Mouse (Mus musculus): ENCODE measurements at regions not wholly inside any gene's neighbourhood (a gene's known extent, or its start where the extent isn't known, plus 50 kb on each side); places are given as distances from the start of the nearest gene placed in this dataset.
A peak's percentile ranks its signal among the peaks of the same experiment; 100 is the strongest.

GRCm38 (mm10) chr10:15487367-15487766 lies 769.4 kb upstream of the Gje1 start (continued):
- TF ChIP-seq MYB (IDR thresholded peaks at IDR 0.05; ENCODE audit: low read depth, low read length) = peak; percentile 57; the same call in 1 of the 2 replicates
- TF ChIP-seq MAFK (IDR thresholded peaks at IDR 0.05; ENCODE audit: borderline replicate concordance, low read depth, low read length) = no peak
- TF ChIP-seq MYC (IDR thresholded peaks at IDR 0.05; ENCODE audit: low read depth, low read length) = 0 out of 2 replicates have a peak, but pooled peaks have one; percentile 24
- TF ChIP-seq CTCF (IDR thresholded peaks at IDR 0.05 in 2 of 3, conservative IDR thresholded peaks at IDR 0.05 in 1 of 3; ENCODE audit: control insufficient read depth in 1 of 3, insufficient read depth in 1 of 3, low read depth in 2 of 3, low read length in 3 of 3, poor library complexity in 1 of 3, severe bottlenecking in 1 of 3) = no peak
- no peak for TF ChIP-seq TBP (IDR thresholded peaks at IDR 0.05; ENCODE audit: low read depth, low read length)
- TF ChIP-seq ZNF384 (IDR thresholded peaks at IDR 0.05; ENCODE audit: low read depth, low read length) = peak; percentile 62
- TF ChIP-seq NRF1 (IDR thresholded peaks at IDR 0.05; ENCODE audit: insufficient read depth, low read depth, low read length, poor library complexity, severe bottlenecking) = no peak
- TF ChIP-seq NELFE (IDR thresholded peaks at IDR 0.05; ENCODE audit: low read depth, low read length) = no peak
- no peak for TF ChIP-seq ZKSCAN1 (IDR thresholded peaks at IDR 0.05; ENCODE audit: low read depth, low read length)
- no peak for TF ChIP-seq CHD1 (IDR thresholded peaks at IDR 0.05; ENCODE audit: low read depth, low read length)
- peak; percentile 85 to 90 for TF ChIP-seq EP300 (IDR thresholded peaks at IDR 0.05; ENCODE audit: low read depth in 1 of 2, low read length in 2 of 2)
- TF ChIP-seq USF2 (IDR thresholded peaks at IDR 0.05; ENCODE audit: borderline replicate concordance in 1 of 2, insufficient read depth in 1 of 2, low read depth in 1 of 2, low read length in 2 of 2) = no peak

GRCm38 (mm10) chr10:15443281-15443680 lies 725.3 kb upstream of the Gje1 start:
- H3K27me3 ChIP-seq (ENCODE audit: control insufficient read depth in 1 of 2, insufficient read depth in 2 of 2, low read length in 2 of 2) = no peaks in the 10 kb centered on the region
- no peak for TF ChIP-seq MYB (IDR thresholded peaks at IDR 0.05; ENCODE audit: low read depth, low read length)
- TF ChIP-seq POLR2AphosphoS2 (IDR thresholded peaks at IDR 0.05; ENCODE audit: low read length) = no peak
- no peak for TF ChIP-seq ZMIZ1 (IDR thresholded peaks at IDR 0.05; ENCODE audit: low read depth, low read length)
- TF ChIP-seq USF2 (IDR thresholded peaks at IDR 0.05; ENCODE audit: borderline replicate concordance in 1 of 2, insufficient read depth in 1 of 2, low read depth in 1 of 2, low read length in 2 of 2) = no peak
- no peak for TF ChIP-seq CHD1 (IDR thresholded peaks at IDR 0.05; ENCODE audit: low read depth, low read length)
- TF ChIP-seq NELFE (IDR thresholded peaks at IDR 0.05; ENCODE audit: low read depth, low read length) = no peak
- no peak for TF ChIP-seq ETS1 (IDR thresholded peaks at IDR 0.05; ENCODE audit: low read depth, low read length)
- no peak for TF ChIP-seq TAL1 (IDR thresholded peaks at IDR 0.05; ENCODE audit: low read length)
- no peak for TF ChIP-seq CHD2 (IDR thresholded peaks at IDR 0.05; ENCODE audit: low read length)
- TF ChIP-seq MAZ (IDR thresholded peaks at IDR 0.05; ENCODE audit: low read depth, low read length) = no peak
- TF ChIP-seq CTCF (IDR thresholded peaks at IDR 0.05 in 2 of 3, conservative IDR thresholded peaks at IDR 0.05 in 1 of 3; ENCODE audit: control insufficient read depth in 1 of 3, insufficient read depth in 1 of 3, low read depth in 2 of 3, low read length in 3 of 3, poor library complexity in 1 of 3, severe bottlenecking in 1 of 3) = no peak
- TF ChIP-seq TCF12 (IDR thresholded peaks at IDR 0.05; ENCODE audit: low read depth, low read length) = no peak
- TF ChIP-seq GABPA (IDR thresholded peaks at IDR 0.05; ENCODE audit: low read depth, low read length) = no peak
- no peak for TF ChIP-seq ZNF384 (IDR thresholded peaks at IDR 0.05; ENCODE audit: low read depth, low read length)
- TF ChIP-seq E2F4 (IDR thresholded peaks at IDR 0.05; ENCODE audit: borderline replicate concordance, low read depth, low read length) = no peak
- no peak for TF ChIP-seq POLR2AphosphoS5 (IDR thresholded peaks at IDR 0.05; ENCODE audit: borderline replicate concordance, low read depth, low read length)
- H3K4me1 ChIP-seq (ENCODE audit: control insufficient read depth in 1 of 2, insufficient read depth in 2 of 2, low read length in 2 of 2) = no peaks in the 10 kb centered on the region
- H3K9me3 ChIP-seq (replicated peaks; ENCODE audit: insufficient read depth, low read length) = no peaks in the 10 kb centered on the region
- DNase-seq (ENCODE audit: low read depth, low spot score) = peak; percentile 68
- H3K27ac ChIP-seq (ENCODE audit: control insufficient read depth, low read depth, low read length) = no peak overlapping the region
- peaks cover 0 to 4% of the 10 kb centered on the region in 2 experiments; a peak in 1 of 4 replicates for H3K36me3 ChIP-seq (ENCODE audit: control insufficient read depth in 1 of 2, insufficient read depth in 2 of 2, low read length in 2 of 2)
- H3K4me3 ChIP-seq (ENCODE audit: control insufficient read depth in 1 of 2, insufficient read depth in 1 of 2, low read depth in 2 of 2, low read length in 2 of 2) = no peak overlapping the region
- H3K79me2 ChIP-seq (ENCODE audit: control insufficient read depth, insufficient read depth, low read length, poor library complexity) = no peaks in the 10 kb centered on the region
- H3K9ac ChIP-seq (ENCODE audit: control insufficient read depth, low read depth, low read length, poor library complexity, severe bottlenecking) = no peak overlapping the region
